Mouse (Mus musculus): ENCODE measurements around the gene Flnc.
A peak's percentile ranks its signal among the peaks of the same experiment; 100 is the strongest.
"Not testable (repeated sequence)": the region's sequence is repeated elsewhere in the genome, so short reads cannot be mapped to it uniquely, and the experiment has no call there.

The Flnc gene

GRCm38 (mm10) chr6:29433038-29433803 lies at the start of gene Flnc:
Gene Flnc, plus strand, starts transcription at chr6:29433256.
- DNase-seq: no peak

GRCm38 (mm10) chr6:29388052-29388518 lies 45.0 kb upstream of the Flnc start, which contains the start of gene Opn1sw:
Gene Opn1sw, minus strand, starts transcription at chr6:29388468.
- no peak for DNase-seq

- peak; percentile 80 for DNase-seq
These were observed 44.4 kb upstream of the Flnc start for GRCm38 (mm10) chr6:29388606-29389080.

DNA sequence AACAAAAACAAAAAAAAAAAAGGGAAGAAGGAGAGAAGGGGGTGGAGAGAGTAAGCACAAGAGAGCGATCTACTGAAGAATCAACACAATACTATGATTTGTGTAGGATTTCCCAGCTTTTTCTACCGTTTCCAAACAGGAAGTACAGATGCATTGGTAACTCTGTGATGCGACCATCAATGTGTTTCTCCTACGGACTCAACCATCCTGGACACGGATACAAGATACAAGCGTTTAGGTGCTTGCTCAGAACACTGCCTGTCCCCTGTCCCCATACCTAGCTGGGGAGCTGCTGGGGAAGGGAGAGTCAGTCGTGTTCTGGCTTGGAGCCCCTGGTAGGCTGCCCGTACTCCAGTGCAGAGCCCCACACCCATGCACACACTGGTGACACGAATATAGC lies 43.6 kb upstream of the Flnc start:
- DNase-seq: no peak

GRCm38 (mm10) chr6:29390500-29390899 lies 42.6 kb upstream of the Flnc start:
- not testable (repeated sequence) for DNase-seq

DNA sequence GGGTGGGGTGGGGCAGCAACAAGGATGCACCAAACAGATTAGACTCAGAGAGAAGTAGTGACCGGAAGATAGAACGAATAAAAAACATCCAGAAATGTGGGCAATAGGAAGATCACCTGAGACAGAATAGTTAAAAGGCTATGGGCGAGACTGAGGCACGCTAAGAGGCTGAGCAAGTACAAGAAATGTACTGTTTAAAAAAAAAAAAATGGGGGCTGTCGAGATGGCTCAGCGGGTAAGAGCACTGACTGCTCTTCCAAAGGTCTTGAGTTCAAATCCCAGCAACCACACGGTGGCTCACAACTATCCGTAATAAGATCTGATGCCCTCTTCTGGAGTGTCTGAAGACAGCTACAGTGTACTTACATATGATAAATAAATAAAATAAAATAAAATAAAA lies 41.8 kb upstream of the Flnc start:
- not testable (repeated sequence) for DNase-seq

DNA sequence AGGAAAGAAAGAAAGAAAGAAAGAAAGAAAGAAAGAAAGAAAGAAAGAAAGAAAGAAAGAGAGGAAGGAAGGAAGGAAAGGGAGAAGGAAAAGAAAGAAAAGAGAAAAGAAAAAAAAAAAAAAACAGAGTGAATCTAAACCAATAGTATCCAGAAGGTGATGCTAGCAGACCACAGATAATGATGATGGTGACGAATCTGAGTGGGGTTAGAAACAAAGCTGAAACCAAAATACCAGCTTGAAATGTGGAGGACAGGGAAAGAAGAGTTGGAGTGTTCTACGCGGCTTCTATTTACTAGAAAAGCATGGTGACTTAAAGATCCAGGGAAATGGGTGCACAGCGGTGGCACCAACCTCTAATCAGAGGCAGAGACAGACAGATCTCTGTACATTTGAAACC lies 41.3 kb upstream of the Flnc start:
- DNase-seq: no peak

DNA sequence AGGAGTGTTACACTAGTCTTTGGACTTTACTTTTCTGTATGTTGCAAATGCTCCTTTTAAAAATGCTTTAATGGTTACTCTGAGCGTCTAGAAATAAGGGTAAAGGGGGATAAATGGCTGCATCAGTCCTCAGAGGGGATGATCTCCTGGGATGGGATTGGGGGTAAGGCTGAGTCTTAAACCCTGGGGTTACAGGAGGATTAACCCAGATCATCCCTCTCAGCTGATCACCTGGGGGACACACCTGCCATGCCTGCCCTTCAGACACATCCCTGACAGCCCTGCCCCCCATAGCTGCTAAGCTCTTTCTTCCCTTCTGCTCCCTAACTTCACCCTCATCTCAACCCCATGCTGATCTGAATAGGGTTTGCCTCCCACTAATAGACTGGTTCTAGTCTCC lies 38.8 kb upstream of the Flnc start:
- no peak for DNase-seq

- peak; percentile 73 for DNase-seq
These were observed 36.9 kb upstream of the Flnc start, which contains the start of gene Ccdc136 for GRCm38 (mm10) chr6:29395910-29396713. Gene Ccdc136, plus strand, starts transcription at chr6:29396309.

DNA sequence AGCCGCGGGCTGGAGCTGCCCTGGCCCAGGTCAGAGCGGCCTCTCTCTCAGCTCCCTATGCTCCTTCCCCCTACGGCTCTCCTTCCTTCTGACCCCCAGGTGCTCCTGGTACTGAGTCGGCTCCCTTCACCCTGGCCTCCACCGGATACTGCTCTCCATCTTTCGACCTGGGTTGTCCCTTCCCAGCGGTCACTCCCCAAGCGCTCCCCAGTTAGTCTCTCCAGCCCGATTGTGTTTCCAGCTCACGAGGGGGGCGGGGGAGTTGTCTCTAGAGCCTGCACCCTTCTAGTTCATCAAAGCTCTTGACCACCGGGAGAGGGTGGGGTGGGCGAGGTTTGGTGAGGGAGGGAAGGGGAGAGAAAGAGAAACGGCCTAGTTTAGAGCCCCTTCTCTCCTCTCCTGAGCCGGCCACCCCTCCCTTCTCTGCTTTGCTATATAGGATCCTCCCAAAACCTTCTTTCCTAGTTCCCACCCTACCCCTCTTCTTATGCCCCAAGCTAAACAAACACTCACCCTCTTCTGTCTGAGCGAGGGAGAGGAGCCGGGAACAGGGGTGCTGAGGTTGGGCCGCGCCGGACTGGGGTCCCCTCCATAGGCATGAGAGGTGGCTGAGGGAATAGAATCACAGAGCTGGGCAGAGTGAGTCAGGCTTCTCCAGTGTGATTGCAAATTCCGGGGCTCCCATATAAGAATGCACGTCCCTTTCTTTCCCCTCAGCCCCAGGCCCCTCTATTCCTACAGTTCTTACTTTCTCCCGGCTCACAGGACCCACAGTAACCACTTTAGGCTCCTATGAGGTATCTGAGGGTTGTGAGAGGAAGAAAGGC lies 36.1 kb upstream of the Flnc start:
- no peak for DNase-seq

DNA sequence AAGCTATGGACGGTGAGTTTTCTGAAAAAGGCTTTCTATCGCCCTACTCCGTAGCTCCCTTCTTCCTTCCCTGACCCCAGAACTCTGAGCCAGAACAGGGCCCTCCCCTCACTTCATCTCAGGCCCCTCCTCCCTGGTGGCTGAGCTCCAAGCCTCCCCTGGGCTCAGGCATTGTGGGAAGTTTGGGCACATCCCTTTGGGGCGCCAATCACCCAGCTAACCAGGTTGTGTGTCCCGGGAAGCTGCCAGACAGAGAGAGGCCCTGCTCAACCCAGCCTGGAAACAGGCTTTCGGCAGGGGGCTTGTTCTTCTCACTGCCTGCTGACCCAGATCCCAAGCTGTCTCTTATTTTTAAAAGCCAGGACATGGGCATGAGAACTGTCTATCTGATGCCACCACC lies 35.5 kb upstream of the Flnc start:
- DNase-seq: peak; percentile 44

DNA sequence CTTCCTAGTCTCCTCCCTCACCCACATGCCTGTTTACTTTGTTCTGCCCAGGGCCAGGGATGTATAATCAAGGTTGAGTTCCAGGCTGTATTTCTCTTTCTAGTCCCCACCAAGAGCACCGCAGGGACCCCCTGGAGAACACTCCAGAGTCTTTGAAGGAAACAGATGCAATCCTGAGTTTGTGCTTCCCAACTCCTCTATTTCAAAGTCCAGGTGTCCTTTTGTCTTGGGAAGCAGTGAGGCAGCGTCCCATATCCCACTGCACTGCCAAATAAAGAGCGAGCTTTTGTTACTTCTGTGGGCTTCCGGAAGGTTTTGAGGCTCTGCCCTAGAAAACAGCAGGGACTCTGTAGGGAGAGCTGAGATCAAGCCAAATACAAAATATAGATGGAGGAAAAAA lies 33.2 kb upstream of the Flnc start:
- DNase-seq: no peak

GRCm38 (mm10) chr6:29402693-29403342 lies 30.2 kb upstream of the Flnc start:
- no peak for DNase-seq

GRCm38 (mm10) chr6:29406412-29406811 lies 26.6 kb upstream of the Flnc start:
- DNase-seq: no peak

DNA sequence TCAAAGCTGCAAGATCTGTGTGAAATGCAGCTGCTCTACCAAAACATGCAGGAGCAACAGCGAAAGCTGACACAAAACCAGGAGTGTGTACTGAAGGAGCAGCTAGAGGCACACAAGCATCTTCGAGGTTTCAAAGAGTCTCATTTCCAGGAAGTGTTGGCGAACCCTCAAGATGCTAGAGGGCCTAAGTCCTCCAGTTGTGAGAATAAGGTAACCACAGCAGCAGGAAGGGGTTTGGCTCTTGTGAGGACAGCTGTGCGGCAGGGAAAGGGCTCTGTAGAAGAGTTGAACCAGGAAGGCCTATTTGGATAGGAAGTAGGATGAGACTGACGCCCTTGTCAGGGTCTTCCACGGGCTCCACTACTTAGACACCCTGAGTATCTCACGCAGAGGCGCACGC lies 17.6 kb upstream of the Flnc start:
- DNase-seq: no peak

DNA sequence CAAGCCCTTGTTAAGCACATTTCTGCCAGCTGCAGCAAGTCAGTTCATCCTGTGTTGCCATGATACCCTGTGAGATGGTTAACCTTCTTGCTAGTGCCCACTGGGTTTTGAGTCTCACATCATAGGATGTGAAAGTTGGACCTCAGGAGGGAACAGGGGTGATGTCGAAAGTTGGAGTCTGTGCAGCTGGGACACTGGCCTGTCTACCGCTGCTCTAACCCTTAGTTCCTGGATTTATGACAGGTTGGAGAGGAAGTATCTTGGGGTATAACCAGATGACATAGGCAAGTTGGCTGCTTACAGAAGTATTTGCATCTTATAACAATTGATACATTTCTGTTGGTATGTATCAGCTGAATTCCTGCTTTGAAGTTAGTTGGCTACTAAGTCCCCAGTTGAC lies 12.5 kb upstream of the Flnc start:
- no peak for DNase-seq

- no peak for DNase-seq
These were observed 7.9 kb upstream of the Flnc start for GRCm38 (mm10) chr6:29425118-29425517.

GRCm38 (mm10) chr6:29426331-29426730 lies 6.7 kb upstream of the Flnc start:
- no peak for DNase-seq

DNA sequence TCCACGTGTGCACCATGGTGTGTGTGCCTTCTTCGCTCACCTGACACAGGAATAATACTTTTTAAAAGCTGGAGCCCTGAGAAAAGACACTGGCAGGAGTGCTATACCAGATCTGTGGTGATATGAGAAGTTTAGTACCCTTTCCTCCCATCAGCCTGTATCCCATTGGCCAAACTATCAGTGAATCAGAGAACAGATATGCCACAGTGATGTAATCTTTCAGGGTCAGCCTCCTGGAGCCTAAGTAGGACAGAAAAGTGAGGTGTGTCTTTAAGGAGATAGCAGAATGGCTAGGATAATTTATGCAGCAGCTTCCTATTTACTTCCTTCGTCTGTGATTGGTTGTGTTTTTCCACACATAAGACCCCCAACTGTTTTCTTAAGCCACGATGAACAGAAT lies 4.9 kb upstream of the Flnc start:
- DNase-seq: no peak

DNA sequence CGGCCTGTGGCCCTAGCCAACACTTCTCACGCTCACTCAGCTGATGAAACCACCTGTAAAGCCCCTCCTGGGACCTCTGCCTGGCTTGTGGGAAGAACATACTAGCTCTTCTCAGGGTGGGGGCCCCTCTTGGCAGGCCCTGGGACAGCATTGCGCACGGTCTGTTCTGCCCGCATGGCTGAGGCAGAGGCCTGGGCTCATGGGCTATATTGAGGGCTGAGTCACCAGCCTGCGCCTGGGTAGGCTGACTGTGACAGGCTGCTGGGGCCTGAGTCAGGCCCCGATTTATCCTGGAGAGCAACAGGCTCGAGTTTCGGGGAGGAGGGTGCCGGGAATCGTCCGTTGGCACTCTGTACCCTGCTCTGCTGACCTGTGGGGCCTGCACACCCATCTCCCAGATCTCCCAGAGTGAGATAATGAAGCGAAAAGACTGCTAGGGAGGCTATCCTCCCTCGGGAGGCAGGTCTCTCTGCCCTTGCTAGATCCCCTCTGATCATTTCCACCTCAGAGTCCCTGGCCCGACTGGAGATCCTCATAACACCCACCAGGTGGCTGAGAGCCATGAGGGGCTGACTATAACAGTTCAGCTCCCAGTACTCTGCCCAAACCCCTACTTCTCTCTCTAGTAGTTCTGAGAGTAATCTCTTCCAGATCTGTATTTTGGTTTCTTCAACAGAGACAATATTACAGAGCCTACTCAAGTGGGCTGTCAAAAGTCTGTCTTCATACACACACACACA lies 2.2 kb upstream of the Flnc start:
- no peak for DNase-seq

- DNase-seq: no peak
These were observed 1.6 kb upstream of the Flnc start for GRCm38 (mm10) chr6:29431473-29431872.

DNA sequence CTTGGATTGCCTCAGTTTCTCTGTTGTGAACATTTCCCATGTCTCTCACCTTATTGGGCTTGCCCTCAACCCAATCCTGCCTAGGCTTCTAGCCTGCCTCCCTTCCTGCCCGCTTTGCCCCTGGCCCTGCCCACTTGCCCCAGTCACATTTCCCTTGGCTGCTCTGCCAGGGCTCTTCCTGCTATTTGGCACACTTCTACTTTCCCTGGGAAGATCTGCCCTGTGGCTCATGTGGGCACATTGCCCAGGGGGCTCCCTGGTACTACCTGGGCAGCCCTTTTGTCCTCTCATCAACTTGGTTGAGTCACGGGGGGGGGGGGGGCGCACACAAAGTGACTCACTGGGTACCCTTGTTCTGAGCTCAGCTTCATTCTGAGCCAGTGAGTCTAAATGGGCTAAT lies 900 bp upstream of the Flnc start:
- no peak for DNase-seq
